Mouse (Mus musculus): Measurements from ENCODE around the gene Etv1. TPM values are rescaled to one million over a fixed set of nuclear protein-coding genes. Genes with fewer than 3 reads are reported as not detected.

Etv1 gene
- polyA plus RNA-seq, 1 experiment, result 3.4 TPM

- no peaks in the 10 kb centered on the region for H3K36me3 ChIP-seq (ENCODE audit: control insufficient read depth, insufficient read depth)
- no peak overlapping the region for H3K4me3 ChIP-seq (ENCODE audit: insufficient read depth, poor library complexity, severe bottlenecking)
- no peaks in the 10 kb centered on the region for H3K79me2 ChIP-seq (ENCODE audit: control insufficient read depth, insufficient read depth)
Measured at GRCm38 (mm10) chr12:38843801-38844295, 64.7 kb downstream of the Etv1 start.

GRCm38 (mm10) chr12:38847500-38848261, 68.5 kb downstream of the Etv1 start:
- Histone ChIP-seq H3K27me3 (ENCODE audit: control insufficient read depth, insufficient read depth, insufficient read length) (no peaks in the 10 kb centered on the region), H3K79me2 (ENCODE audit: control insufficient read depth, insufficient read depth) (no peaks in the 10 kb centered on the region), H3K36me3 (ENCODE audit: control insufficient read depth, insufficient read depth) (no peaks in the 10 kb centered on the region), H3ac (ENCODE audit: control insufficient read depth, insufficient read length, low read depth) (no peak overlapping the region), H3K4me3 (ENCODE audit: insufficient read depth, poor library complexity, severe bottlenecking) (no peak overlapping the region), H3K79me3 (ENCODE audit: low read depth) (no peaks in the 10 kb centered on the region)
- TF ChIP-seq USF1 (IDR thresholded peaks at IDR 0.05; ENCODE audit: low read depth) (no peak), MAX (IDR thresholded peaks at IDR 0.05) (no peak), MYOG (IDR thresholded peaks at IDR 0.05; ENCODE audit: control insufficient read depth, extremely low read depth, insufficient read length) (no peak), CTCF (IDR thresholded peaks at IDR 0.05; ENCODE audit: control insufficient read depth, insufficient read depth, insufficient read length) (no peak), CEBPB (IDR thresholded peaks at IDR 0.05; ENCODE audit: low read depth) (no peak), FOSL1 (IDR thresholded peaks at IDR 0.05; ENCODE audit: insufficient read depth, low read length, poor library complexity, severe bottlenecking) (no peak), MYOD1 (IDR thresholded peaks at IDR 0.05; ENCODE audit: control insufficient read depth, insufficient read length, low read depth) (no peak)

More at GRCm38 (mm10) chr12:38843801-38844295, 64.7 kb downstream of the Etv1 start:
- no peaks in the 10 kb centered on the region for H3K27me3 ChIP-seq (ENCODE audit: control insufficient read depth, insufficient read depth, insufficient read length)
- H3K79me3 ChIP-seq (ENCODE audit: low read depth), result no peaks in the 10 kb centered on the region
- H3ac ChIP-seq (ENCODE audit: control insufficient read depth, insufficient read length, low read depth), result no peak overlapping the region
- TF ChIP-seq CEBPB (IDR thresholded peaks at IDR 0.05; ENCODE audit: low read depth), result no peak
- TF ChIP-seq MYOG (IDR thresholded peaks at IDR 0.05; ENCODE audit: control insufficient read depth, extremely low read depth, insufficient read length), result no peak
- TF ChIP-seq USF1 (IDR thresholded peaks at IDR 0.05; ENCODE audit: low read depth), result no peak
- TF ChIP-seq MAX (IDR thresholded peaks at IDR 0.05), result peak; percentile 76
- no peak for TF ChIP-seq CTCF (IDR thresholded peaks at IDR 0.05; ENCODE audit: control insufficient read depth, insufficient read depth, insufficient read length)
- peak; percentile 94 for TF ChIP-seq MYOD1 (IDR thresholded peaks at IDR 0.05; ENCODE audit: control insufficient read depth, insufficient read length, low read depth)
- no peak for TF ChIP-seq FOSL1 (IDR thresholded peaks at IDR 0.05; ENCODE audit: insufficient read depth, low read length, poor library complexity, severe bottlenecking)

GRCm38 (mm10) chr12:38849994-38850393, 70.8 kb downstream of the Etv1 start:
- no peaks in the 10 kb centered on the region for H3K79me2 ChIP-seq (ENCODE audit: control insufficient read depth, insufficient read depth)
- no peak for TF ChIP-seq USF1 (IDR thresholded peaks at IDR 0.05; ENCODE audit: low read depth)
- no peak for TF ChIP-seq FOSL1 (IDR thresholded peaks at IDR 0.05; ENCODE audit: insufficient read depth, low read length, poor library complexity, severe bottlenecking)
- no peak for TF ChIP-seq CTCF (IDR thresholded peaks at IDR 0.05; ENCODE audit: control insufficient read depth, insufficient read depth, insufficient read length)
- TF ChIP-seq CEBPB (IDR thresholded peaks at IDR 0.05; ENCODE audit: low read depth), result no peak
- TF ChIP-seq MAX (IDR thresholded peaks at IDR 0.05), result no peak
- TF ChIP-seq MYOG (IDR thresholded peaks at IDR 0.05; ENCODE audit: control insufficient read depth, extremely low read depth, insufficient read length), result no peak
- no peak for TF ChIP-seq MYOD1 (IDR thresholded peaks at IDR 0.05; ENCODE audit: control insufficient read depth, insufficient read length, low read depth)
- H3K79me3 ChIP-seq (ENCODE audit: low read depth), result no peaks in the 10 kb centered on the region
- H3ac ChIP-seq (ENCODE audit: control insufficient read depth, insufficient read length, low read depth), result no peak overlapping the region
- H3K4me3 ChIP-seq (ENCODE audit: insufficient read depth, poor library complexity, severe bottlenecking), result no peak overlapping the region
- H3K27me3 ChIP-seq (ENCODE audit: control insufficient read depth, insufficient read depth, insufficient read length), result no peaks in the 10 kb centered on the region
- no peaks in the 10 kb centered on the region for H3K36me3 ChIP-seq (ENCODE audit: control insufficient read depth, insufficient read depth)

- Histone ChIP-seq H3K79me2 (ENCODE audit: control insufficient read depth, insufficient read depth) (no peaks in the 10 kb centered on the region), H3K36me3 (ENCODE audit: control insufficient read depth, insufficient read depth) (no peaks in the 10 kb centered on the region), H3K4me3 (ENCODE audit: insufficient read depth, poor library complexity, severe bottlenecking) (no peak overlapping the region), H3K27me3 (ENCODE audit: control insufficient read depth, insufficient read depth, insufficient read length) (no peaks in the 10 kb centered on the region), H3ac (ENCODE audit: control insufficient read depth, insufficient read length, low read depth) (no peak overlapping the region), H3K79me3 (ENCODE audit: low read depth) (no peaks in the 10 kb centered on the region)
- no peak for TF ChIP-seq MYOG (IDR thresholded peaks at IDR 0.05; ENCODE audit: control insufficient read depth, extremely low read depth, insufficient read length)
- TF ChIP-seq USF1 (IDR thresholded peaks at IDR 0.05; ENCODE audit: low read depth), result no peak
- TF ChIP-seq MAX (IDR thresholded peaks at IDR 0.05), result no peak
- no peak for TF ChIP-seq CTCF (IDR thresholded peaks at IDR 0.05; ENCODE audit: control insufficient read depth, insufficient read depth, insufficient read length)
- TF ChIP-seq FOSL1 (IDR thresholded peaks at IDR 0.05; ENCODE audit: insufficient read depth, low read length, poor library complexity, severe bottlenecking), result no peak
- no peak for TF ChIP-seq CEBPB (IDR thresholded peaks at IDR 0.05; ENCODE audit: low read depth)
- no peak for TF ChIP-seq MYOD1 (IDR thresholded peaks at IDR 0.05; ENCODE audit: control insufficient read depth, insufficient read length, low read depth)
Measured at GRCm38 (mm10) chr12:38854274-38854673, 75.1 kb downstream of the Etv1 start.

- Histone ChIP-seq H3K4me3 (ENCODE audit: insufficient read depth, poor library complexity, severe bottlenecking) (no peak overlapping the region), H3ac (ENCODE audit: control insufficient read depth, insufficient read length, low read depth) (no peak overlapping the region), H3K79me3 (ENCODE audit: low read depth) (no peaks in the 10 kb centered on the region), H3K36me3 (ENCODE audit: control insufficient read depth, insufficient read depth) (no peaks in the 10 kb centered on the region), H3K27me3 (ENCODE audit: control insufficient read depth, insufficient read depth, insufficient read length) (no peaks in the 10 kb centered on the region), H3K79me2 (ENCODE audit: control insufficient read depth, insufficient read depth) (no peaks in the 10 kb centered on the region)
- TF ChIP-seq MYOG (IDR thresholded peaks at IDR 0.05; ENCODE audit: control insufficient read depth, extremely low read depth, insufficient read length) (no peak), FOSL1 (IDR thresholded peaks at IDR 0.05; ENCODE audit: insufficient read depth, low read length, poor library complexity, severe bottlenecking) (no peak), MAX (IDR thresholded peaks at IDR 0.05) (no peak), CTCF (IDR thresholded peaks at IDR 0.05; ENCODE audit: control insufficient read depth, insufficient read depth, insufficient read length) (no peak), USF1 (IDR thresholded peaks at IDR 0.05; ENCODE audit: low read depth) (no peak), CEBPB (IDR thresholded peaks at IDR 0.05; ENCODE audit: low read depth) (no peak), MYOD1 (IDR thresholded peaks at IDR 0.05; ENCODE audit: control insufficient read depth, insufficient read length, low read depth) (no peak)
Measured at GRCm38 (mm10) chr12:38854751-38855150, 75.6 kb downstream of the Etv1 start.
